Comparison of ENCODE assay signal across 7 mouse cellular contexts in the genomic region with DNA sequence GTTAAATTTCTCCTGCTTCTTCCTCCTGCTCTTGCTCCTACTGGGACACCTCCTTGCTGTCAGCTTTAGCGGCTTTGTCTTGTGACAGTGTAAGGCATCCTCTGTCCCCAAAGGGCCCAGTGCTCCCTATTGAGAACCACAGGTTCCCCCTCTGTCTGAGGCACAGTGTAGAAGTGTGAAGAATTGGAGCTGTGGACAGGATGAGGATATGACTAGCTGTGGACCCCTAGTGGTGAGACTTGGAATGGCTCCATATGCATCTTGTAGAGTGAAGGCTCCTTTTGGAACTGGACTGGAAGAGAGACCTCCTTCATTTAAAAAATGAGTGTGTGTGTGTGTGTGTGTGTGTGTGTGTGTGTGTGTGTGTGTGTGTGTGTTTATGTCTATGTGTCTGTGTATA. TPM values are rescaled to one million over a fixed set of nuclear protein-coding genes. Genes with fewer than 3 reads are reported as not detected.
DNase-seq lines count a peak whose midpoint lies in the region; ATAC-seq and TF ChIP-seq lines count a peak whose summit lies in the region.

No protein-coding gene starts in this region.

- H3K9me3 ChIP-seq in forebrain, embryonic 16.5 days (ENCODE audit: control insufficient read depth, low read length), result no peaks in the 10 kb centered on the region

- ATAC-seq in forebrain, embryonic 16.5 days, result peak; percentile 55; the same call in 1 of the 2 replicates
- peak; percentile 86 for ATAC-seq in megakaryocyte progenitor cell, adult 5-6 weeks (replicated peaks; ENCODE audit: poor library complexity)

- peak; percentile 60 for DNase-seq in T-cell, adult 2 months (ENCODE audit: low spot score)
- DNase-seq in cerebellum, adult 11-12 months, result peak; percentile 51
- peak; percentile 85 for DNase-seq in hindlimb bud, embryonic 11.5 days (ENCODE audit: extremely low spot score, low read depth, low spot score)
- DNase-seq in left cerebral cortex, adult 2 months (ENCODE audit: extremely low spot score in 1 of 2, low spot score in 2 of 2), result peak; percentile 73 to 76
- peak; percentile 60 to 62 for DNase-seq in right cerebral cortex, postnatal 36 days (ENCODE audit: low spot score in 2 of 2)

- 17% methylated on average over 1 of the region's 1 CpGs for WGBS in forebrain, embryonic 16.5 days

- no peak overlapping the region for H3K9ac ChIP-seq in forebrain, embryonic 16.5 days (replicated peaks; ENCODE audit: low read depth, low read length)

- no peak overlapping the region for H3K4me3 ChIP-seq in forebrain, embryonic 16.5 days (replicated peaks; ENCODE audit: low read length)
- H3K4me3 ChIP-seq in left cerebral cortex, adult 2 months, result no peak overlapping the region

- intact Hi-C loops in left cerebral cortex, adult 2 months (cut with DNase I), result loop anchor here (1.0 to 5.0 kb wide), 2 partner anchors 41 to 158 kb away; a partner anchor contains a TSS

- H3K4me2 ChIP-seq in forebrain, embryonic 16.5 days (ENCODE audit: low read length), result no peak overlapping the region

- TF ChIP-seq CTCF in left cerebral cortex, adult 2 months (IDR thresholded peaks at IDR 0.05), result peak; percentile 70

- H3K27me3 ChIP-seq in forebrain, embryonic 16.5 days (replicated peaks; ENCODE audit: control insufficient read depth, insufficient read depth, low read length), result no peaks in the 10 kb centered on the region

- no peaks in the 10 kb centered on the region for H3K36me3 ChIP-seq in forebrain, embryonic 16.5 days (ENCODE audit: control insufficient read depth, insufficient read depth)

- H3K4me1 ChIP-seq in forebrain, embryonic 16.5 days (replicated peaks; ENCODE audit: control insufficient read depth, insufficient read depth, low read length), result no peaks in the 10 kb centered on the region

- no peak overlapping the region for H3K27ac ChIP-seq in forebrain, embryonic 16.5 days (ENCODE audit: low read length)
- no peak overlapping the region for H3K27ac ChIP-seq in left cerebral cortex, adult 2 months

RNA-seq across cellular contexts. Expression of a gene that starts 6.6 kb away (rescaled TPM):
- not detected in 2 replicates for polyA plus RNA-seq in forebrain, embryonic 16.5 days (2015; fragmentation: Nextera tagmentation; extraction: Ambion mirVana)
- total RNA-seq in left cerebral cortex, adult 2 months (2021), result not detected
- total RNA-seq in megakaryocyte progenitor cell, adult 5-6 weeks (2015), result not detected in 2 replicates
- total RNA-seq in megakaryocyte progenitor cell, adult 5-6 weeks (2017), result not detected in 2 replicates

RNA-seq across cellular contexts. Expression of a gene that starts 9.4 kb away (rescaled TPM):
- 3.0 and 4.7 TPM in 2 replicates for polyA plus RNA-seq in forebrain, embryonic 16.5 days (2015; fragmentation: Nextera tagmentation; extraction: Ambion mirVana)
- total RNA-seq in left cerebral cortex, adult 2 months (2021), result not detected
- total RNA-seq in megakaryocyte progenitor cell, adult 5-6 weeks (2015), result not detected in 2 replicates
- total RNA-seq in megakaryocyte progenitor cell, adult 5-6 weeks (2017), result not detected in 2 replicates
